Mouse (Mus musculus): Measurements from ENCODE around the gene Tpx2. TPM values are rescaled to one million over a fixed set of nuclear protein-coding genes. Genes with fewer than 3 reads are reported as not detected.

Gene Tpx2
- polyA plus RNA-seq, 1 experiment from 2014 or later, result 51.1 TPM

- Histone ChIP-seq H3K9ac (replicated peaks) (no peak overlapping the region), H3K27ac (replicated peaks) (no peak overlapping the region), H3K36me3 (peaks cover 7% of the 10 kb centered on the region), H3K4me3 (no peak overlapping the region), H3K4me2 (replicated peaks) (no peak overlapping the region), H3K9me3 (no peaks in the 10 kb centered on the region), H3K27me3 (no peaks in the 10 kb centered on the region), H3K4me1 (peaks cover 76% of the 10 kb centered on the region)
- 98% methylated on average over 1 of the region's 1 CpGs for WGBS
- ATAC-seq (replicated peaks), result no peak
Measured at GRCm38 (mm10) chr2:152823770-152824169, 24.0 kb upstream of the Tpx2 start.

GRCm38 (mm10) chr2:152824438-152825167 is 23.2 kb upstream of the Tpx2 start:
- Histone ChIP-seq H3K36me3 (no peaks in the 10 kb centered on the region), H3K4me2 (replicated peaks) (no peak overlapping the region), H3K9ac (replicated peaks) (no peak overlapping the region), H3K4me1 (peaks cover 81% of the 10 kb centered on the region), H3K27me3 (no peaks in the 10 kb centered on the region), H3K27ac (replicated peaks) (no peak overlapping the region), H3K4me3 (no peak overlapping the region), H3K9me3 (no peaks in the 10 kb centered on the region)
- ATAC-seq (replicated peaks), result no peak
- 88% methylated on average over 3 of the region's 3 CpGs for WGBS

GRCm38 (mm10) chr2:152825168-152825697 is 22.5 kb upstream of the Tpx2 start:
- no peak overlapping the region for H3K27ac ChIP-seq (replicated peaks)
- ATAC-seq (replicated peaks), result no peak
- no peak overlapping the region for H3K9ac ChIP-seq (replicated peaks)
- no peaks in the 10 kb centered on the region for H3K36me3 ChIP-seq
- H3K4me2 ChIP-seq (replicated peaks), result no peak overlapping the region
- peaks cover 77% of the 10 kb centered on the region for H3K4me1 ChIP-seq
- H3K9me3 ChIP-seq, result no peaks in the 10 kb centered on the region
- no peaks in the 10 kb centered on the region for H3K27me3 ChIP-seq
- H3K4me3 ChIP-seq, result no peak overlapping the region
- whole genome bisulfite sequencing, result 85% methylated on average over 4 of the region's 4 CpGs

- Histone ChIP-seq H3K9me3 (no peaks in the 10 kb centered on the region), H3K4me1 (peaks cover 73% of the 10 kb centered on the region), H3K4me3 (no peak overlapping the region), H3K4me2 (replicated peaks) (no peak overlapping the region; the same call in 1 of the 2 replicates), H3K27ac (replicated peaks) (no peak overlapping the region), H3K9ac (replicated peaks) (no peak overlapping the region), H3K27me3 (no peaks in the 10 kb centered on the region), H3K36me3 (no peaks in the 10 kb centered on the region)
- 85% methylated on average over 2 of the region's 2 CpGs for WGBS
- no peak for ATAC-seq (replicated peaks)
Measured at GRCm38 (mm10) chr2:152825713-152826112, 22.1 kb upstream of the Tpx2 start.

GRCm38 (mm10) chr2:152826481-152826880 is 21.3 kb upstream of the Tpx2 start:
- no peak overlapping the region; the same call in 1 of the 2 replicates for H3K9ac ChIP-seq (replicated peaks)
- H3K9me3 ChIP-seq, result no peaks in the 10 kb centered on the region
- WGBS, result 72% methylated on average over 3 of the region's 3 CpGs
- peak overlapping the region; percentile 75 for H3K4me2 ChIP-seq (replicated peaks)
- no peak for ATAC-seq (replicated peaks)
- H3K4me3 ChIP-seq, result no peak overlapping the region
- no peaks in the 10 kb centered on the region for H3K36me3 ChIP-seq
- H3K27me3 ChIP-seq, result no peaks in the 10 kb centered on the region
- peaks cover 65% of the 10 kb centered on the region for H3K4me1 ChIP-seq
- H3K27ac ChIP-seq (replicated peaks), result no peak overlapping the region

GRCm38 (mm10) chr2:152827321-152828010 is 20.3 kb upstream of the Tpx2 start:
- peak overlapping the region; percentile 75 for H3K4me2 ChIP-seq (replicated peaks)
- no peaks in the 10 kb centered on the region for H3K36me3 ChIP-seq
- H3K9me3 ChIP-seq, result no peaks in the 10 kb centered on the region
- WGBS, result 88% methylated on average over 8 of the region's 8 CpGs
- peaks cover 66% of the 10 kb centered on the region for H3K4me1 ChIP-seq
- H3K27ac ChIP-seq (replicated peaks), result no peak overlapping the region
- no peaks in the 10 kb centered on the region for H3K27me3 ChIP-seq
- H3K4me3 ChIP-seq, result peak overlapping the region; percentile 73
- H3K9ac ChIP-seq (replicated peaks), result peak overlapping the region; percentile 13
- ATAC-seq (replicated peaks), result no peak

GRCm38 (mm10) chr2:152828011-152828370 is 19.8 kb upstream of the Tpx2 start:
- 81% methylated on average over 4 of the region's 4 CpGs for WGBS
- peak overlapping the region; percentile 73 for H3K4me3 ChIP-seq
- peaks cover 66% of the 10 kb centered on the region for H3K4me1 ChIP-seq
- H3K36me3 ChIP-seq, result no peaks in the 10 kb centered on the region
- H3K27me3 ChIP-seq, result no peaks in the 10 kb centered on the region
- H3K9ac ChIP-seq (replicated peaks), result peak overlapping the region; percentile 94
- peak overlapping the region; percentile 75 for H3K4me2 ChIP-seq (replicated peaks)
- no peak overlapping the region for H3K27ac ChIP-seq (replicated peaks)
- ATAC-seq (replicated peaks), result no peak
- no peaks in the 10 kb centered on the region for H3K9me3 ChIP-seq

GRCm38 (mm10) chr2:152828532-152828931 is 19.2 kb upstream of the Tpx2 start:
- H3K9ac ChIP-seq (replicated peaks), result peak overlapping the region; percentile 94

GRCm38 (mm10) chr2:152829367-152829881 is 18.3 kb upstream of the Tpx2 start:
- Histone ChIP-seq H3K9ac (replicated peaks) (peak overlapping the region; percentile 94), H3K27me3 (no peaks in the 10 kb centered on the region), H3K36me3 (no peaks in the 10 kb centered on the region), H3K4me3 (peak overlapping the region; percentile 73), H3K4me2 (replicated peaks) (peak overlapping the region; percentile 75), H3K9me3 (no peaks in the 10 kb centered on the region), H3K4me1 (peaks cover 56% of the 10 kb centered on the region), H3K27ac (replicated peaks) (peak overlapping the region; percentile 98; the same call in 1 of the 2 replicates)
- ATAC-seq (replicated peaks), result no peak
- WGBS, result 75% methylated on average over 23 of the region's 23 CpGs

More at GRCm38 (mm10) chr2:152828532-152828931, 19.2 kb upstream of the Tpx2 start:
- peak overlapping the region; percentile 75 for H3K4me2 ChIP-seq (replicated peaks)
- H3K36me3 ChIP-seq, result no peaks in the 10 kb centered on the region
- peak overlapping the region; percentile 73 for H3K4me3 ChIP-seq
- H3K4me1 ChIP-seq, result peaks cover 64% of the 10 kb centered on the region
- no peak for ATAC-seq (replicated peaks)
- H3K9me3 ChIP-seq, result no peaks in the 10 kb centered on the region
- 57% methylated on average over 1 of the region's 1 CpGs for WGBS
- H3K27ac ChIP-seq (replicated peaks), result no peak overlapping the region
- H3K27me3 ChIP-seq, result no peaks in the 10 kb centered on the region

- peaks cover 48% of the 10 kb centered on the region for H3K4me1 ChIP-seq
- WGBS, result 1% methylated on average over 31 of the region's 31 CpGs
- no peaks in the 10 kb centered on the region for H3K36me3 ChIP-seq
- no peaks in the 10 kb centered on the region for H3K9me3 ChIP-seq
- H3K4me2 ChIP-seq (replicated peaks), result peak overlapping the region; percentile 75
- peak; percentile 82 for ATAC-seq (replicated peaks)
- no peaks in the 10 kb centered on the region for H3K27me3 ChIP-seq
- H3K4me3 ChIP-seq, result peak overlapping the region; percentile 73
- peak overlapping the region; percentile 94 for H3K9ac ChIP-seq (replicated peaks)
- peak overlapping the region; percentile 98 for H3K27ac ChIP-seq (replicated peaks)
Measured at GRCm38 (mm10) chr2:152830021-152830921, 17.5 kb upstream of the Tpx2 start.

GRCm38 (mm10) chr2:152831019-152831878 is 16.5 kb upstream of the Tpx2 start, which contains the start of gene Bcl2l1:
Bcl2l1 (minus strand) TSS chr2:152831728.
- Histone ChIP-seq H3K4me1 (peaks cover 39% of the 10 kb centered on the region), H3K4me3 (peak within 1 kb of the TSS; percentile 73), H3K9me3 (no peaks in the 10 kb centered on the region), H3K27me3 (no peaks in the 10 kb centered on the region), H3K4me2 (replicated peaks) (peak within 1 kb of the TSS; percentile 75), H3K36me3 (no peaks in the 10 kb centered on the region), H3K27ac (replicated peaks) (peak within 1 kb of the TSS; percentile 98), H3K9ac (replicated peaks) (peak within 1 kb of the TSS; percentile 94)
- WGBS, result under 1% methylated on average over 74 of the region's 74 CpGs
- peak; percentile 98 for ATAC-seq (replicated peaks)
